Mouse (Mus musculus): ENCODE measurements around the gene Irgc1. TPM values are rescaled to one million over a fixed set of nuclear protein-coding genes. Genes with fewer than 3 reads are reported as not detected.

Gene Irgc1
- polyA plus RNA-seq, 1 experiment from 2014 or later, result not detected

- Histone ChIP-seq H3K36me3 (ENCODE audit: control insufficient read depth, insufficient read depth, low read length) (0 out of 2 replicates have a peak, but pooled peaks cover 2% of the 10 kb centered on the region), H3K9ac (ENCODE audit: low read length) (no peak overlapping the region), H3K4me2 (ENCODE audit: low read depth, low read length) (peak overlapping the region; percentile 63), H3K9me3 (ENCODE audit: control insufficient read depth, low read length) (no peaks in the 10 kb centered on the region), H3K4me1 (replicated peaks; ENCODE audit: control insufficient read depth, insufficient read depth, low read length) (peaks cover 20% of the 10 kb centered on the region), H3K27me3 (ENCODE audit: control insufficient read depth, insufficient read depth, low read depth, low read length) (no peaks in the 10 kb centered on the region), H3K4me3 (ENCODE audit: low read length) (no peak overlapping the region), H3K27ac (ENCODE audit: low read length) (peak overlapping the region; percentile 92)
- 33% methylated on average over 14 of the region's 14 CpGs for WGBS
- 0 out of 2 replicates have a peak, but pooled peaks have one; percentile 9 for ATAC-seq (ENCODE audit: low read depth)
Observed at GRCm38 (mm10) chr7:24461376-24462051, 9.4 kb upstream of the Irgc1 start.

- no peak overlapping the region for H3K4me3 ChIP-seq (ENCODE audit: low read length)
- H3K36me3 ChIP-seq (ENCODE audit: control insufficient read depth, insufficient read depth, low read length), result no peaks in the 10 kb centered on the region
- H3K4me1 ChIP-seq (replicated peaks; ENCODE audit: control insufficient read depth, insufficient read depth, low read length), result peaks cover 20% of the 10 kb centered on the region
- 43% methylated on average over 3 of the region's 3 CpGs for WGBS
- H3K27ac ChIP-seq (ENCODE audit: low read length), result peak overlapping the region; percentile 69
- no peaks in the 10 kb centered on the region for H3K9me3 ChIP-seq (ENCODE audit: control insufficient read depth, low read length)
- no peak overlapping the region for H3K9ac ChIP-seq (ENCODE audit: low read length)
- H3K27me3 ChIP-seq (ENCODE audit: control insufficient read depth, insufficient read depth, low read depth, low read length), result no peaks in the 10 kb centered on the region
- no peak overlapping the region for H3K4me2 ChIP-seq (ENCODE audit: low read depth, low read length)
- ATAC-seq (ENCODE audit: low read depth), result peak; percentile 23; the same call in 1 of the 2 replicates
Observed at GRCm38 (mm10) chr7:24459843-24460242, 7.7 kb upstream of the Irgc1 start.

- Histone ChIP-seq H3K4me1 (replicated peaks; ENCODE audit: control insufficient read depth, insufficient read depth, low read length) (peaks cover 20% of the 10 kb centered on the region), H3K9me3 (ENCODE audit: control insufficient read depth, low read length) (no peaks in the 10 kb centered on the region), H3K27ac (ENCODE audit: low read length) (peak overlapping the region; percentile 69), H3K9ac (ENCODE audit: low read length) (no peak overlapping the region), H3K4me3 (ENCODE audit: low read length) (no peak overlapping the region), H3K36me3 (ENCODE audit: control insufficient read depth, insufficient read depth, low read length) (no peaks in the 10 kb centered on the region), H3K27me3 (ENCODE audit: control insufficient read depth, insufficient read depth, low read depth, low read length) (no peaks in the 10 kb centered on the region), H3K4me2 (ENCODE audit: low read depth, low read length) (no peak overlapping the region)
- WGBS, result 61% methylated on average over 5 of the region's 5 CpGs
- no peak for ATAC-seq (ENCODE audit: low read depth)
Observed at GRCm38 (mm10) chr7:24459440-24459839, 7.3 kb upstream of the Irgc1 start.

GRCm38 (mm10) chr7:24457726-24458370 lies 5.8 kb upstream of the Irgc1 start:
- WGBS, result 52% methylated on average over 10 of the region's 10 CpGs
- Histone ChIP-seq H3K4me3 (ENCODE audit: low read length) (no peak overlapping the region), H3K27ac (ENCODE audit: low read length) (peak overlapping the region; percentile 12; the same call in 1 of the 2 replicates), H3K9me3 (ENCODE audit: control insufficient read depth, low read length) (no peaks in the 10 kb centered on the region), H3K36me3 (ENCODE audit: control insufficient read depth, insufficient read depth, low read length) (no peaks in the 10 kb centered on the region), H3K9ac (ENCODE audit: low read length) (no peak overlapping the region), H3K4me1 (replicated peaks; ENCODE audit: control insufficient read depth, insufficient read depth, low read length) (peaks cover 17% of the 10 kb centered on the region), H3K4me2 (ENCODE audit: low read depth, low read length) (no peak overlapping the region), H3K27me3 (ENCODE audit: control insufficient read depth, insufficient read depth, low read depth, low read length) (no peaks in the 10 kb centered on the region)
- ATAC-seq (ENCODE audit: low read depth), result no peak

- H3K27ac ChIP-seq (ENCODE audit: low read length), result no peak overlapping the region
- H3K27me3 ChIP-seq (ENCODE audit: control insufficient read depth, insufficient read depth, low read depth, low read length), result no peaks in the 10 kb centered on the region
- ATAC-seq (ENCODE audit: low read depth), result no peak
- no peak overlapping the region for H3K4me3 ChIP-seq (ENCODE audit: low read length)
- H3K36me3 ChIP-seq (ENCODE audit: control insufficient read depth, insufficient read depth, low read length), result no peaks in the 10 kb centered on the region
- WGBS, result 57% methylated on average over 5 of the region's 5 CpGs
- peaks cover 11% of the 10 kb centered on the region for H3K4me1 ChIP-seq (replicated peaks; ENCODE audit: control insufficient read depth, insufficient read depth, low read length)
- H3K9me3 ChIP-seq (ENCODE audit: control insufficient read depth, low read length), result no peaks in the 10 kb centered on the region
- no peak overlapping the region for H3K9ac ChIP-seq (ENCODE audit: low read length)
- H3K4me2 ChIP-seq (ENCODE audit: low read depth, low read length), result no peak overlapping the region
Observed at GRCm38 (mm10) chr7:24455726-24456125, 3.6 kb upstream of the Irgc1 start.

GRCm38 (mm10) chr7:24454199-24454598 lies 2.1 kb upstream of the Irgc1 start:
- Histone ChIP-seq H3K4me2 (ENCODE audit: low read depth, low read length) (no peak overlapping the region), H3K4me3 (ENCODE audit: low read length) (no peak overlapping the region), H3K9ac (ENCODE audit: low read length) (no peak overlapping the region), H3K4me1 (replicated peaks; ENCODE audit: control insufficient read depth, insufficient read depth, low read length) (peaks cover 3% of the 10 kb centered on the region; the same call in 1 of the 2 replicates), H3K36me3 (ENCODE audit: control insufficient read depth, insufficient read depth, low read length) (no peaks in the 10 kb centered on the region), H3K9me3 (ENCODE audit: control insufficient read depth, low read length) (no peaks in the 10 kb centered on the region), H3K27ac (ENCODE audit: low read length) (no peak overlapping the region), H3K27me3 (ENCODE audit: control insufficient read depth, insufficient read depth, low read depth, low read length) (no peaks in the 10 kb centered on the region)
- WGBS, result 72% methylated on average over 2 of the region's 2 CpGs
- no peak for ATAC-seq (ENCODE audit: low read depth)

- 50% methylated on average over 9 of the region's 9 CpGs for WGBS
- peak; percentile 39; the same call in 1 of the 2 replicates for ATAC-seq (ENCODE audit: low read depth)
Observed at GRCm38 (mm10) chr7:24450585-24451017, 1.5 kb downstream of the Irgc1 start.

GRCm38 (mm10) chr7:24448782-24449517 lies 3.1 kb downstream of the Irgc1 start:
- H3K9ac ChIP-seq (ENCODE audit: low read length), result no peak overlapping the region
- H3K4me3 ChIP-seq (ENCODE audit: low read length), result no peak overlapping the region
- peak; percentile 36; the same call in 1 of the 2 replicates for ATAC-seq (ENCODE audit: low read depth)
- 52% methylated on average over 14 of the region's 14 CpGs for WGBS
- H3K36me3 ChIP-seq (ENCODE audit: control insufficient read depth, insufficient read depth, low read length), result no peaks in the 10 kb centered on the region
- H3K27me3 ChIP-seq (ENCODE audit: control insufficient read depth, insufficient read depth, low read depth, low read length), result no peaks in the 10 kb centered on the region
- H3K4me1 ChIP-seq (replicated peaks; ENCODE audit: control insufficient read depth, insufficient read depth, low read length), result no peaks in the 10 kb centered on the region
- no peak overlapping the region for H3K27ac ChIP-seq (ENCODE audit: low read length)
- H3K4me2 ChIP-seq (ENCODE audit: low read depth, low read length), result no peak overlapping the region
- no peaks in the 10 kb centered on the region for H3K9me3 ChIP-seq (ENCODE audit: control insufficient read depth, low read length)

More at GRCm38 (mm10) chr7:24450585-24451017, 1.5 kb downstream of the Irgc1 start:
- H3K9ac ChIP-seq (ENCODE audit: low read length), result no peak overlapping the region
- H3K9me3 ChIP-seq (ENCODE audit: control insufficient read depth, low read length), result no peaks in the 10 kb centered on the region
- H3K36me3 ChIP-seq (ENCODE audit: control insufficient read depth, insufficient read depth, low read length), result no peaks in the 10 kb centered on the region
- no peaks in the 10 kb centered on the region for H3K4me1 ChIP-seq (replicated peaks; ENCODE audit: control insufficient read depth, insufficient read depth, low read length)
- no peak overlapping the region for H3K4me2 ChIP-seq (ENCODE audit: low read depth, low read length)
- H3K4me3 ChIP-seq (ENCODE audit: low read length), result no peak overlapping the region
- H3K27me3 ChIP-seq (ENCODE audit: control insufficient read depth, insufficient read depth, low read depth, low read length), result no peaks in the 10 kb centered on the region
- H3K27ac ChIP-seq (ENCODE audit: low read length), result no peak overlapping the region
